ENCODE assay signal across 29 mouse cellular contexts in the genomic region with DNA sequence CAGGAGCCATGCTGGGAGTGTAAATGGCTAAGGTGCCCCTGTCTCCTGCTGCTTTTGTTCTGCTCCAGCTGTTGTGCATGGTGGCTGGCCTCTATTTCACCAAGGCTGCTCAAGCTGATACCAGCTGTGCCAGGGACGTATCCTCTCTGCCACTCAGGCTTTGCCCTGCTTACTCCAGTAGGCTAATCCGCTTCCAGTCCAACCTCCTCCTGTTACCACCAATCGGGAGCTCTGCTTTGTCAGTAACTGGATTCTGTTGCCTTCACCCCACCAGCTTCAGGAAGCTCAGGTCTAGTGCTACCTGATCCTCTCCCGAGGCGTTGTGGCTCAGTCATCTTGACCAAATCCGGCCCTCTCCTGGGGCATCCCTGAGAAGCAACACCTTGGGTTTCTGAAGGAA. TPM values are rescaled to one million over a fixed set of nuclear protein-coding genes. Genes with fewer than 3 reads are reported as not detected.
DNase-seq lines count a peak whose midpoint lies in the region; ATAC-seq and TF ChIP-seq lines count a peak whose summit lies in the region.
"Had no signal": no experiment of that assay in that cellular context is flagged by ENCODE, and none has a peak within 500 bp of the region (broad histone marks: within the 10 kb centered on the region; RNA-seq: fewer than 3 reads in every experiment).

No protein-coding gene starts in this region.

- H3K4me1 ChIP-seq in kidney, embryonic 14.5 days (ENCODE audit: control insufficient read depth, insufficient read depth, low read length): peaks cover under 1% of the 10 kb centered on the region; the same call in 1 of the 2 replicates
- no peaks in the 10 kb centered on the region for H3K4me1 ChIP-seq in midbrain, postnatal 0 days (ENCODE audit: insufficient read depth, low read length)
- H3K4me1 ChIP-seq in midbrain, embryonic 13.5 days (replicated peaks): peaks cover 6% of the 10 kb centered on the region
- H3K4me1 ChIP-seq in embryonic facial prominence, embryonic 14.5 days (ENCODE audit: control insufficient read depth, insufficient read depth, low read length): peaks cover 4% of the 10 kb centered on the region; the same call in 1 of the 2 replicates
- H3K4me1 ChIP-seq: hindbrain, embryonic 15.5 days; midbrain, embryonic 12.5 days; stomach, embryonic 15.5 days had no signal

- H3K4me3 ChIP-seq in kidney, embryonic 14.5 days (ENCODE audit: low read length): no peak overlapping the region
- no peak overlapping the region for H3K4me3 ChIP-seq in midbrain, postnatal 0 days (ENCODE audit: low read depth, low read length)
- no peak overlapping the region for H3K4me3 ChIP-seq in midbrain, embryonic 13.5 days (replicated peaks)
- H3K4me3 ChIP-seq in embryonic facial prominence, embryonic 14.5 days (ENCODE audit: low read depth, low read length): no peak overlapping the region
- H3K4me3 ChIP-seq: embryonic facial prominence, embryonic 15.5 days; hindbrain, embryonic 15.5 days; lung, embryonic 15.5 days; midbrain, embryonic 12.5 days; stomach, embryonic 15.5 days had no signal

- peak; percentile 16; the same call in 1 of the 2 replicates for ATAC-seq in kidney, embryonic 14.5 days (ENCODE audit: low FRiP score, low TSS enrichment)
- peak; percentile 54; the same call in 1 of the 2 replicates for ATAC-seq in midbrain, postnatal 0 days (ENCODE audit: low FRiP score)
- no peak for ATAC-seq in midbrain, embryonic 13.5 days
- ATAC-seq in embryonic facial prominence, embryonic 14.5 days (ENCODE audit: low read depth): peak; percentile 80
- no peak for ATAC-seq in megakaryocyte-erythroid progenitor cell, adult 5-6 weeks (replicated peaks; ENCODE audit: low FRiP score, low TSS enrichment, poor library complexity, severe bottlenecking)
- ATAC-seq: activated CD4-positive, CD25-positive, alpha-beta regulatory T cell, adult 4 months; forebrain, embryonic 14.5 days; inflammation-experienced regulatory T-cells, adult 6 months had no signal

- 53% methylated on average over 6 of the region's 6 CpGs for WGBS in kidney, embryonic 14.5 days
- WGBS in midbrain, postnatal 0 days: 69% methylated on average over 6 of the region's 6 CpGs
- 64% methylated on average over 6 of the region's 6 CpGs for WGBS in midbrain, embryonic 13.5 days
- 53% methylated on average over 6 of the region's 6 CpGs for WGBS in embryonic facial prominence, embryonic 14.5 days

- H3K4me2 ChIP-seq in kidney, embryonic 14.5 days (replicated peaks; ENCODE audit: low read depth, low read length): no peak overlapping the region
- no peak overlapping the region for H3K4me2 ChIP-seq in midbrain, postnatal 0 days (ENCODE audit: low read depth, low read length, poor library complexity, severe bottlenecking)
- no peak overlapping the region for H3K4me2 ChIP-seq in midbrain, embryonic 13.5 days (replicated peaks)
- no peak overlapping the region for H3K4me2 ChIP-seq in embryonic facial prominence, embryonic 14.5 days (ENCODE audit: low read depth, low read length)
- H3K4me2 ChIP-seq: embryonic facial prominence, embryonic 15.5 days; heart, embryonic 11.5 days; hindbrain, embryonic 15.5 days; lung, embryonic 15.5 days; midbrain, embryonic 12.5 days; stomach, embryonic 15.5 days had no signal

- no peak for TF ChIP-seq CTCF in midbrain, postnatal 0 days (IDR thresholded peaks at IDR 0.05)

- H3K27me3 ChIP-seq in kidney, embryonic 14.5 days (ENCODE audit: control insufficient read depth, insufficient read depth, low read length): no peaks in the 10 kb centered on the region
- no peaks in the 10 kb centered on the region for H3K27me3 ChIP-seq in midbrain, postnatal 0 days (ENCODE audit: insufficient read depth, low read length)
- H3K27me3 ChIP-seq in midbrain, embryonic 13.5 days: no peaks in the 10 kb centered on the region
- H3K27me3 ChIP-seq in embryonic facial prominence, embryonic 14.5 days (replicated peaks; ENCODE audit: control insufficient read depth, insufficient read depth, low read length): no peaks in the 10 kb centered on the region
- H3K27me3 ChIP-seq: embryonic facial prominence, embryonic 15.5 days; hindbrain, embryonic 15.5 days; lung, embryonic 15.5 days; midbrain, embryonic 12.5 days; stomach, embryonic 15.5 days had no signal

- no peaks in the 10 kb centered on the region for H3K9me3 ChIP-seq in kidney, embryonic 14.5 days (ENCODE audit: control insufficient read depth, low read length)
- no peaks in the 10 kb centered on the region for H3K9me3 ChIP-seq in midbrain, postnatal 0 days (ENCODE audit: low read length)
- H3K9me3 ChIP-seq in midbrain, embryonic 13.5 days: no peaks in the 10 kb centered on the region
- H3K9me3 ChIP-seq in embryonic facial prominence, embryonic 14.5 days (ENCODE audit: control insufficient read depth, low read length): no peaks in the 10 kb centered on the region
- H3K9me3 ChIP-seq: embryonic facial prominence, embryonic 15.5 days; hindbrain, embryonic 15.5 days; lung, embryonic 15.5 days; midbrain, embryonic 12.5 days; stomach, embryonic 15.5 days had no signal

- DNase-seq in kidney, adult 8-10 months: no peak
- no peak for DNase-seq in midbrain, postnatal 0 days (ENCODE audit: low spot score)
- peak; percentile 45 for DNase-seq in brain, adult 2 months (ENCODE audit: low read depth, low spot score)
- DNase-seq in embryonic facial prominence, embryonic 14.5 days (ENCODE audit: low spot score): peak; percentile 48
- DNase-seq in adrenal gland, postnatal 36 days: no peak
- DNase-seq: adrenal gland, adult 2 months; cerebellum, adult 11 months; cerebellum, adult 9-11 months; embryo, embryonic 11 days; gastrocnemius, postnatal 25 days; heart, adult 18-20 months; heart, postnatal 4 days; kidney, adult 11 months; kidney, postnatal 36 days; layer of hippocampus, postnatal 36 days; left cerebral cortex, postnatal 4 days; right cerebral cortex, postnatal 14 days had no signal

- no peak overlapping the region for H3K27ac ChIP-seq in kidney, embryonic 14.5 days (ENCODE audit: low read depth, low read length)
- H3K27ac ChIP-seq in midbrain, postnatal 0 days (ENCODE audit: low read depth, low read length): no peak overlapping the region
- H3K27ac ChIP-seq in midbrain, embryonic 13.5 days: no peak overlapping the region
- H3K27ac ChIP-seq in embryonic facial prominence, embryonic 14.5 days (replicated peaks; ENCODE audit: low read depth, low read length): no peak overlapping the region
- H3K27ac ChIP-seq: embryonic facial prominence, embryonic 15.5 days; hindbrain, embryonic 15.5 days; lung, embryonic 15.5 days; midbrain, embryonic 12.5 days; stomach, embryonic 15.5 days had no signal

- no peak overlapping the region for H3K9ac ChIP-seq in kidney, embryonic 14.5 days (ENCODE audit: low read depth, low read length)
- H3K9ac ChIP-seq in midbrain, postnatal 0 days (replicated peaks; ENCODE audit: low read length, poor library complexity, severe bottlenecking): no peak overlapping the region
- H3K9ac ChIP-seq in midbrain, embryonic 13.5 days (replicated peaks): no peak overlapping the region
- no peak overlapping the region for H3K9ac ChIP-seq in embryonic facial prominence, embryonic 14.5 days (ENCODE audit: low read depth, low read length)
- H3K9ac ChIP-seq: embryonic facial prominence, embryonic 15.5 days; hindbrain, embryonic 15.5 days; lung, embryonic 15.5 days; midbrain, embryonic 12.5 days; stomach, embryonic 15.5 days had no signal

- no peaks in the 10 kb centered on the region for H3K36me3 ChIP-seq in kidney, embryonic 14.5 days (ENCODE audit: control insufficient read depth, insufficient read depth, low read length)
- no peaks in the 10 kb centered on the region for H3K36me3 ChIP-seq in midbrain, postnatal 0 days (ENCODE audit: insufficient read depth, low read length)
- no peaks in the 10 kb centered on the region for H3K36me3 ChIP-seq in midbrain, embryonic 13.5 days
- H3K36me3 ChIP-seq in embryonic facial prominence, embryonic 14.5 days (ENCODE audit: control insufficient read depth, insufficient read depth, low read length): no peaks in the 10 kb centered on the region
- H3K36me3 ChIP-seq: embryonic facial prominence, embryonic 15.5 days; hindbrain, embryonic 15.5 days; lung, embryonic 15.5 days; midbrain, embryonic 12.5 days; stomach, embryonic 15.5 days had no signal

RNA-seq across cellular contexts. Expression of a gene that starts 33.9 kb away (rescaled TPM):
- 7.4 and 18.0 TPM in 2 replicates for polyA plus RNA-seq in kidney, embryonic 14.5 days (2014; fragmentation: Nextera tagmentation; extraction: Ambion mirVana)
- 38.4 and 40.7 TPM in 2 replicates for total RNA-seq in midbrain, postnatal 0 days (2014; rRNA removed)
- polyA plus RNA-seq in midbrain, postnatal 0 days (2015; fragmentation: Nextera tagmentation; extraction: Ambion mirVana): 12.8 and 13.5 TPM in 2 replicates
- polyA plus RNA-seq in midbrain, embryonic 13.5 days (2015; fragmentation: Nextera tagmentation; extraction: Ambion mirVana): 12.5 and 14.1 TPM in 2 replicates
- 19.8 and 20.0 TPM in 2 replicates for polyA plus RNA-seq in embryonic facial prominence, embryonic 14.5 days (2014; fragmentation: Nextera tagmentation; extraction: Ambion mirVana)
- total RNA-seq in adrenal gland, postnatal 36 days (2021): 10 to 100 TPM; 63.7 to 92.3 TPM
- total RNA-seq in megakaryocyte-erythroid progenitor cell, adult 5-6 weeks (2014; fragmentation: Nextera tagmentation): 34.0 and 42.3 TPM in 2 replicates
- 23.5 and 23.7 TPM in 2 replicates for total RNA-seq in megakaryocyte-erythroid progenitor cell, adult 5-6 weeks (2017)

Comparison
In these comparisons a context has a peak if more than half of its experiments do, and no peak if none do; other contexts are left out.
1. ATAC-seq: peak in kidney, embryonic 14.5 days (single experiment), midbrain, postnatal 0 days (single experiment) and embryonic facial prominence, embryonic 14.5 days (single experiment); none in midbrain, embryonic 13.5 days (single experiment) and megakaryocyte-erythroid progenitor cell, adult 5-6 weeks (single experiment).
2. DNase-seq: peak in brain, adult 2 months (single experiment) and embryonic facial prominence, embryonic 14.5 days (single experiment); none in kidney, adult 8-10 months (0 of 2), midbrain, postnatal 0 days (single experiment) and adrenal gland, postnatal 36 days (0 of 2).